Mouse (Mus musculus): ENCODE data around the gene Naa35. TPM values are rescaled to one million over a fixed set of nuclear protein-coding genes. Genes with fewer than 3 reads are reported as not detected.
A peak's percentile ranks its signal among the peaks of the same experiment; 100 is the strongest.

Naa35 gene
- polyA plus RNA-seq, 1 experiment from 2014 or later: 128 TPM

DNA sequence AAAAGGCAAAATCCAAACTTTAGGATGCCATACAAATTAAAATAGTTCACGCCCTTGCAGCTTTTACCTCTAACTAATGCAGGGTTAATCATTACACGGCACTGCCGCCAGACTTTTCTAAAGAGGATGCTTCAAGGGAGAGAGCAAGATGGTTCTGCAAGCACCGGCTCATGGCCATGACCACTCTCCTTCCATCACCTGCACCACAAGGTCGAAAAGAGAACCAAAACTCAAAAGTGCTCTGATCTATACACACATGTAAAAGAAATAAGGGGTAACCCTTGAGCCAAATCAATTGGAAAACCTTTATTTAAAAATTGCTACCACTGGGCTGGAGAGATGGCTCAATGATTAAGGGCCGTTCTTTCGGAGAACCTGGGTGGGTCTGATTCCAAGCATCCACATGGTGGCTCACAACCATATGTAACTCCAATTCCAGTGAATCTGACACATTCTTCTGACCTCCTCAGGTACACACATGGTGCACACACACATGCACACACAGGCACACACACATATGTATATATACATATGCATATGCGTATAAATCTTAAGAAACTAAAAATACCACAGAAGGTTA is 29.4 kb upstream of the Naa35 start:
- no peak overlapping the region; the same call in none of the 2 replicates for H3K4me3 ChIP-seq

DNA sequence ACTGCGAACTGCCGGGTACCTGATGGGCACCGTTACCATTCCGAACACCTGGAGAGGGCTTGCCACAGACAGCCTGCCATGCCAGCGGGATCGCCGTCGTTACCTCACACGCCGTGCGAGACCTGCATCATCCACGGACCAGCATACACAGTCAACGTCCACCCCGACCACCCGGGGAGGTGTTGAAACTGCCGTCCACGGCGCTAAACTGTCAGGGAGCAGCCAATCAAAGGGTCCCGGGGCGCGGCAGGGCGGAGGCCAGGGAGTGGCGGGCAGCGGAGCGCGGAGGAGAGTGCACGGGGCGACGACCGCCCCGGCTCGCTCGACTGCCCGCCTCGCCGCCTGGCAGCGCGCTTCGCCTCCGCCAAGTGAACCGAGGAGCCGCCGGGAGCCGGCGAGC is 28.4 kb upstream of the Naa35 start:
- Histone ChIP-seq H3K27ac (peak overlapping the region; percentile 68), H3K4me1 (peaks cover 13% of the 10 kb centered on the region; the same call in 1 of the 2 replicates), H3K4me3 (peak overlapping the region; percentile 84), H3K27me3 (replicated peaks) (no peaks in the 10 kb centered on the region), H3K4me2 (replicated peaks) (peak overlapping the region; percentile 91), H3K36me3 (no peaks in the 10 kb centered on the region), H3K9ac (peak overlapping the region; percentile 89), H3K9me3 (no peaks in the 10 kb centered on the region)
- 1% methylated on average over 43 of the region's 45 CpGs for WGBS
- peak; percentile 76 for ATAC-seq (ENCODE audit: low FRiP score, low read depth)

More for the DNA sequence above, 29.4 kb upstream of the Naa35 start:
- Histone ChIP-seq H3K9me3 (no peaks in the 10 kb centered on the region), H3K4me1 (peaks cover 13% of the 10 kb centered on the region; the same call in 1 of the 2 replicates), H3K36me3 (no peaks in the 10 kb centered on the region), H3K27ac (no peak overlapping the region), H3K27me3 (replicated peaks) (no peaks in the 10 kb centered on the region), H3K9ac (no peak overlapping the region), H3K4me2 (replicated peaks) (peak overlapping the region; percentile 91)
- no peak for ATAC-seq (ENCODE audit: low FRiP score, low read depth)
- WGBS: 61% methylated on average over 8 of the region's 8 CpGs

DNA sequence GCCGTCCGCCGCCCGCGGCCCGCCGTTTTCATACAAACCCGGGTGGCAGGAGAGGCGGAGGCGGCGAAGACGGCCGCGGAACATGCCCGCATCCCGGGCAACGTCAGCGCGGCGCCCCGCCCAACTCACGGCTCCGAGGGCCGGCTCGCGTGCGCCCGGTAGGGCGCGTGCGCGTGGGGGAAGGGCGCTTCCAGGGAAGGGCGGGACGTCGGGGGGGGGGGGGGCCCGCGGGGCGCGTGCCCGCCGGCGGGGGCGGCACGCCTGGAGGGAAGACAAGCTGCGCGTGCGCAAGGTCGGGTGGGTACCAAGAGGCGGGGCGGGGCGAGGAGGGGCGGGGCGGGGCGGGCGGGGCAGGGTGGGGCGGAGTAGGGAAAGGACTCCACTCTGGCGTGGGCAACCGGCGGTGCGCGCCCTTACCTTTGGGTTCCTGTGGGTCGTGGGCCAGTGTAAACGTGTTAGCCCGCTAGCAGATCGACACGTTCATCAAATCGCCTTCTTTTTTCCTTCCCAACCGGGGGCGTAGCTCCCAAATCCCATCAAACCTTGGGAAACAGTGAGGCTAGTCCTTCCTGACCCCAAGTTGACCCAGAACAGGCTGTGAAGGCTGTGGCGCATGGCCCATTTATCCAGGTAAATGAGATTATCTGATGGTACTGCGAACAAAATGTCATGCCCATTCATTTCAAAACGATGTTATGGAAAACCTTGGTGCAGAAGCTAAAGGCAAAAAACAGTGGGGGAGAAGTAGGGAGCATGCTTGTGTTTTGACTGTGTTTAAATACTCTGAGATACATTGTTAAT is 27.7 kb upstream of the Naa35 start:
- under 1% methylated on average over 61 of the region's 73 CpGs for WGBS
- Histone ChIP-seq H3K36me3 (no peaks in the 10 kb centered on the region), H3K9me3 (no peaks in the 10 kb centered on the region), H3K4me1 (peaks cover 13% of the 10 kb centered on the region; the same call in 1 of the 2 replicates), H3K9ac (peak overlapping the region; percentile 89), H3K4me2 (replicated peaks) (peak overlapping the region; percentile 91), H3K27ac (peak overlapping the region; percentile 68), H3K27me3 (replicated peaks) (no peaks in the 10 kb centered on the region), H3K4me3 (peak overlapping the region; percentile 84)
- peak; percentile 90 for ATAC-seq (ENCODE audit: low FRiP score, low read depth)

DNA sequence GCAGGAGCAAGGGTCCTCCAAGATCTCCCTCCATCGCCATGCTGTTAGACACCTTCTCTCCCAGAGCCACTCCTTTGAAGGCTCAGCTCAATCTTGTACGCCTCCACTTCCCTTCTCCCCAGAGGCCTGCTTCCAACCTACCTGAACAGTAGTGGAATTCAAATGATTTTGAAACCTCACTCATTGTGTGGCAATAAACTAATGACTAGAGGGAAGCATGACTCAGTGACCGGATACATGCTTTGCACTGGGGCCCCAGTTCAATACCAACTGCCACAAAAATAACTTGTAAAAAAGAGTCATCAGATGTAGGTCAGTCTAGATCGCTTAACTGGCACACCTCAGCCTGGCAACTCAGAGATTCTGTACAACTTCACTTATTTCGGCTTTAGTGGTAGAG is 26.3 kb upstream of the Naa35 start:
- no peak for ATAC-seq (ENCODE audit: low FRiP score, low read depth)
- no peaks in the 10 kb centered on the region for H3K27me3 ChIP-seq (replicated peaks)
- H3K36me3 ChIP-seq: no peaks in the 10 kb centered on the region
- H3K9me3 ChIP-seq: no peaks in the 10 kb centered on the region
- H3K4me3 ChIP-seq: no peak overlapping the region
- H3K9ac ChIP-seq: no peak overlapping the region
- H3K4me1 ChIP-seq: peaks cover 13% of the 10 kb centered on the region; the same call in 1 of the 2 replicates
- WGBS: 94% methylated on average over 5 of the region's 5 CpGs
- H3K27ac ChIP-seq: no peak overlapping the region
- no peak overlapping the region for H3K4me2 ChIP-seq (replicated peaks)

DNA sequence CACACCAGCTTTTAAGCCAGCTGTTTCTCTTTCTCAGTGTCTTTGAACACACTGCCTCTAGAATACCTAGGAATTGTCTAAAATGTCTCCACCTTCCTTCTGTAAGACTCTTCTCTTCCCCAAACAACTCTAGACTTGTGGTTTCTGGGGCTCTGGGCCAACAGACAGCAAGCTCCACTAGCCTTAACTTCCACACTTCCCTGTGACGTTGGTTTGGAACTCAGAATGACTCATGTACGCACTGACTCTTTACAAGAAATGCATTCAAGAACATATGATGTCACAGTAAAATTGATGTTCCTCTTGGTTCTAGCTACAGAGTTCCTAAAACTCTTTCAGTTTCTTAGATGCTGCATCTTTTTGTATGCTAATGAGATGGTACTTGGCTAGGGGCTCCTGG is 22.6 kb upstream of the Naa35 start:
- Histone ChIP-seq H3K36me3 (no peaks in the 10 kb centered on the region), H3K9me3 (no peaks in the 10 kb centered on the region), H3K4me1 (no peaks in the 10 kb centered on the region), H3K4me3 (no peak overlapping the region), H3K9ac (no peak overlapping the region), H3K27ac (no peak overlapping the region), H3K27me3 (replicated peaks) (no peaks in the 10 kb centered on the region), H3K4me2 (replicated peaks) (no peak overlapping the region)
- WGBS: 88% methylated on average over 2 of the region's 2 CpGs
- no peak for ATAC-seq (ENCODE audit: low FRiP score, low read depth)

DNA sequence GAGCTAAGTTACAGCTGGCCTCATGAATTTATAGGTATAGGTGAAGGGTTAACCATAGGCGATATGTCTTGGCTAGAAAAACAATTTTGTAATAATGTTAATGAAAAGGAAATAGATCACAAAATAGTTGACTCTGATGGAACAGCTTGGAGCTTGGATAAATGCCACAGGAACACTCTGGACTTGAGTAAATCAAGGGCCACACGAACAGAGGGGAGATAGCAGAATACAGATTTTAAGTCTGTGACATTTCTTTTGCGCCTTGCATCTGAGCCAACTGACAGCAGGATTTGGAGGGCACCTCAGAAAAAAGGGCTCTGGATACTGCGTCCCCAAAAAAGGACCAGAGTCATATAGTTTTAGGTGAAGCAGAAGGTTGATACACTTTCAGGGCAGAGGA is 20.6 kb upstream of the Naa35 start:
- 94% methylated on average over 4 of the region's 4 CpGs for WGBS
- Histone ChIP-seq H3K27me3 (replicated peaks) (no peaks in the 10 kb centered on the region), H3K9ac (no peak overlapping the region), H3K27ac (no peak overlapping the region), H3K4me3 (no peak overlapping the region), H3K36me3 (no peaks in the 10 kb centered on the region), H3K4me2 (replicated peaks) (no peak overlapping the region), H3K4me1 (no peaks in the 10 kb centered on the region), H3K9me3 (no peaks in the 10 kb centered on the region)
- no peak for ATAC-seq (ENCODE audit: low FRiP score, low read depth)

DNA sequence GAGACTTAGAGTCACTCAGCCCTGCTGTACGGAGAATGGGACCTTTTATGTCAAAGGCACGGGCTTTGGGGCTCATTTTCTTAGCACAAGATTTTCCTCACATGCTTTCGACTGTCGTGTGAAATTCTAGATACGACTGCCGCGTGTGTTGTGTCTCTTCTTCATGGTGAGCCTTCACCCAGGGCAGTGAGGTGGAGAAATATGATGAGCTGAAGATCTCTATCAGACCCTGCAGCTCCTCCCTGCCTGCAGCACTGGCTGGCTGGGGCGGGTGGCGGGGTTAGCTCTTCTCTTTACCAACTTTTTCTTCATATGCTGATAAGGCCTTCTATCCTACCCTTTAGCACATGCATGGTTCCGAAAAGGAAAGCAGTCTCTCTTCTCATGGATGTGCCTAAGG is 20.1 kb upstream of the Naa35 start:
- no peak for ATAC-seq (ENCODE audit: low FRiP score, low read depth)
- 87% methylated on average over 10 of the region's 10 CpGs for WGBS
- no peak overlapping the region for H3K27ac ChIP-seq
- H3K4me3 ChIP-seq: no peak overlapping the region
- H3K9me3 ChIP-seq: no peaks in the 10 kb centered on the region
- H3K4me2 ChIP-seq (replicated peaks): no peak overlapping the region
- no peaks in the 10 kb centered on the region for H3K27me3 ChIP-seq (replicated peaks)
- no peaks in the 10 kb centered on the region for H3K4me1 ChIP-seq
- H3K9ac ChIP-seq: no peak overlapping the region
- H3K36me3 ChIP-seq: no peaks in the 10 kb centered on the region

DNA sequence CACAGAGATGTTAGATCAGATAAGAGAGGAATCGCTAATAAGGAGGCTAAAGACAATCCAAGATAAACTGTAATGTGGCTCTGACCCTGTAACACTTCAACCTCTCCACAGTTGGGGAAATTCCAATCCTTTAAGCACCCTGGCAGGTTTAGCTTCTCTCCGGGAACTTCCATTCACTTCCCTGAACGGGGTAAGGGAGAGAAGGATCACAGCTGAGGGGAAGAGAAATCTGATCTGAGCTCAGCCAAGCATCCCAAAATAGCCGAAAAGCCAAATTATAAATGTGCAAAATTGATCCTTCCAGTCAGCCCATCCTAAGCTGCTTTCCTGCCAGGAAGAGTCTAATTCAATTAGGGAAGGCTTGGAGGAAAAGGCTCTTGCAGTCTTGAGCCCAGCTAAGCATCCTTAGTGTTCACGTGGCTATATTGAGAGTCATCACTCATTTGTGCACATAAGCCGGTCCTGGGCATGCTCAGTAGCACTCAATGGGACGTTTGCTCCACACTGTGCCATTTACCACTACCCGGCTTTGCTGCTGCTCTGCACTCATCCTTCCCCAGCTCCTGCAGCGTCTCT is 19.0 kb upstream of the Naa35 start:
- Histone ChIP-seq H3K4me3 (no peak overlapping the region), H3K4me1 (no peaks in the 10 kb centered on the region), H3K27ac (no peak overlapping the region), H3K9me3 (no peaks in the 10 kb centered on the region), H3K36me3 (no peaks in the 10 kb centered on the region), H3K9ac (no peak overlapping the region), H3K4me2 (replicated peaks) (no peak overlapping the region), H3K27me3 (replicated peaks) (no peaks in the 10 kb centered on the region)
- ATAC-seq (ENCODE audit: low FRiP score, low read depth): no peak
- 75% methylated on average over 9 of the region's 9 CpGs for WGBS

DNA sequence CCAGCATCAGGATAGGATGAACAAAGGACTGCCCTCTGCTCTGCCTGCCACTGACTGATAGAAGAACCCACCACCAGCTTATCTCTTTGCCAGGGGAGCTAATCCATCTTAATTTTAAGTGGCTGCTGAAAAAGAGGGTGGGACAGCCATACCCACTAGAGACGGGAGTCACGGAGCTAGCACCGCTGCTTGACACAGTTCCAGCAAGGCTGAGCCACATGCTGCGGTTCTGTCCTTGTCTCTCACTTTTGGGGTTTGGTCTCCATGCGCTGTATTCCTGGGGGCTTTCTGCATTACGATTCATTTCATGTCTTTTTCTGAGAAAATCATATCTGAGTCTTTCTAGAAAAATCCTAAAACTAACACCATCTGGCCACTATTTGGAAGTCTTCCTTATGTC is 14.0 kb upstream of the Naa35 start:
- ATAC-seq (ENCODE audit: low FRiP score, low read depth): no peak
- no peaks in the 10 kb centered on the region for H3K27me3 ChIP-seq (replicated peaks)
- H3K4me2 ChIP-seq (replicated peaks): no peak overlapping the region
- H3K9ac ChIP-seq: no peak overlapping the region
- no peak overlapping the region for H3K4me3 ChIP-seq
- H3K36me3 ChIP-seq: no peaks in the 10 kb centered on the region
- H3K27ac ChIP-seq: no peak overlapping the region
- 91% methylated on average over 6 of the region's 6 CpGs for WGBS
- no peaks in the 10 kb centered on the region for H3K9me3 ChIP-seq
- no peaks in the 10 kb centered on the region for H3K4me1 ChIP-seq

DNA sequence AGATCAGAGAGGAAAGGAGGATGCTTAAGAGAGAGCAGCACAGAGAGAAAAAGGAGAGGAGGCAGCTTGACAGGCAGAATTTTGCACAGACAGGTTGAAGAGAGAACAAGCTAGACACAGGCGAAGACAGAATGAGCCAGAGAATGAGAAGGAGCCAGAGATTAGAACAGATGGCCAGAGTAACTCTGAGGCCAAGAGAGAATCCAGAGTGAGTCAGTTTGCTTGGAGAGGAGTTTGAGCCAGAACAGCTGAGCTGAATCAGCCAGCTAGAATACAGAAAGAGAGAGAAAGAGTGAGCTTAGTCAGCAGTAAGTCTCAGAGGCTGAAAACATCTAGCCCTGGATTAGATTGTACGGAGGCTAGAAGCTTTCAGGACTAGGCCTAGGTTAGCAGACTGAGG is 12.5 kb upstream of the Naa35 start:
- ATAC-seq (ENCODE audit: low FRiP score, low read depth): no peak
- Histone ChIP-seq H3K9me3 (no peaks in the 10 kb centered on the region), H3K9ac (no peak overlapping the region), H3K27me3 (replicated peaks) (no peaks in the 10 kb centered on the region), H3K4me3 (no peak overlapping the region), H3K4me1 (no peaks in the 10 kb centered on the region), H3K4me2 (replicated peaks) (no peak overlapping the region), H3K27ac (no peak overlapping the region), H3K36me3 (no peaks in the 10 kb centered on the region)
- 89% methylated on average over 2 of the region's 2 CpGs for WGBS

DNA sequence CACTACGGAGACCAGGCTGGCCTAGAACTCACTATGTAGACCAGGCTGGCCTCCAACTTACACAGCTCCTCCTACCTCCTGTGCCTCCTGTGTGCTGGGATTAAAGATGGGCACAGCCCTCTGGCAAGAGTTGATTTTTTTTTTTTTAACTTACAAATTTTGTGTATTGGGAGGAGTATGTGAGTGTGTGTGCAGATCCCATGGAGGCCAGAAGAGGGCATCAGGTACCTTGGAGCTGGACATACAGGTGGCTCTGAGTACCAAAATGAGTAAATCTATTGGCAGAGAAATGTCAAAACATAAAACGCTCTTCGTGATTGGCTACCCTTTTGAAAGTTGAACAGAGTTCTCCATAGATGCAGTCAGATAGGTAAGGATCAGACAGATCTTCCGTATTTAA is 4.1 kb upstream of the Naa35 start:
- Histone ChIP-seq H3K9ac (no peak overlapping the region), H3K27ac (no peak overlapping the region), H3K4me1 (peaks cover 9% of the 10 kb centered on the region), H3K9me3 (no peaks in the 10 kb centered on the region), H3K4me2 (replicated peaks) (no peak overlapping the region), H3K36me3 (no peaks in the 10 kb centered on the region), H3K27me3 (replicated peaks) (no peaks in the 10 kb centered on the region), H3K4me3 (no peak overlapping the region)
- no peak for ATAC-seq (ENCODE audit: low FRiP score, low read depth)
- 97% methylated on average over 4 of the region's 4 CpGs for whole genome bisulfite sequencing

DNA sequence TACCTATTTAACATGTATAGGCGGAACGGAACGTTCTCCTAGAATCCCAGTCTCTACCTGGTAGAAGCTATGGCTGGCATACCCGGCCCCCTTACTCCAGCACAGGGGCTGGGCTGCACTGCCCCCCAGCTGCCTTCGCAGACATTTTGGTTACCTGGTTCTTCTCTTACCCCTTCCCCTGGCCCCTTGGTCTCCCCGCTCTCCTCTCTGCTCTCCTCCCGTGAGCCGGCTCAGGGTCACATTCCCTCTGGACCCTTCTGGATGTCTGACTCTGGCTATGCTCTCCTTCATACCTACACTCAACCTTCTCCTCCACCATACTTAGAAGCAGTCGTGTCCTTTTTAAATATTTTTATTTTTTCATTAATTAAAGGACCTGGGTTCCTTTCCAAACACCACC is 578 bp upstream of the Naa35 start:
- H3K4me1 ChIP-seq: peaks cover 30% of the 10 kb centered on the region
- H3K9me3 ChIP-seq: no peaks in the 10 kb centered on the region
- peak; percentile 64 for ATAC-seq (ENCODE audit: low FRiP score, low read depth)
- H3K4me2 ChIP-seq (replicated peaks): peak overlapping the region; percentile 93
- peak overlapping the region; percentile 90 for H3K4me3 ChIP-seq
- H3K27ac ChIP-seq: peak overlapping the region; percentile 37; the same call in 1 of the 2 replicates
- peak overlapping the region; percentile 66 for H3K9ac ChIP-seq
- WGBS: 4% methylated on average over 9 of the region's 9 CpGs
- H3K36me3 ChIP-seq: peaks cover 21% of the 10 kb centered on the region
- H3K27me3 ChIP-seq (replicated peaks): no peaks in the 10 kb centered on the region
